Mouse (Mus musculus) C3H10T1/2 (cell line): ENCODE measurements around the gene Cldn17. TPM values are rescaled to one million over a fixed set of nuclear protein-coding genes. Genes with fewer than 3 reads are reported as not detected.

Experiments
- polyA plus RNA-seq, 2 experiments: library from polyadenylated mRNA; unstranded; fragments of >200 nt; fragmentation: generic; extraction: Trizol; gene quantifications; one replicate each; pipeline ENCODE4 v1.2.1; 2012; ENCODE audit warnings: missing spikeins in 2 of 2

Cldn17 gene
- polyA plus RNA-seq: not detected

DNA sequence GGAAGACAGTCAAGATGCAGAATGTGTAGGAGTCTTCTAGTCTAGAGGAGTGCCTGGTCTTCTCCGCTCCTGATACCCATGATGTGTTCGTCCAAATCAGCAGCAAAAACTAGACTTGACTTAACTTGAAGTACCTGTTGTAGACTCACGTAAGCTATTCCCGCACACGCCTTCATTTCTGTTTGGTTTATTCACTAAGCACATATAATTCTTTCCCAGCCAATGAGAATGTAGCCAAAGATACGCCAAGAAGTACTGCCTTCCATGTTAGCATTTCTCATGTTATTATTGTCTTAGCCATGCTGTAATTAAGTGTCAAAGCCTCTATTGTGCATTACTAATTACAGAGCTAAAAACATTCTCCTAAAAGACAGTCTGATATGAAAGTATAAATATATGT, at the start of gene Cldn17:
TSS of gene Cldn17 (minus strand) at position 101 of the 400 bp plus-strand sequence.

Other genes with a start within 250 kb of the Cldn17 start
- not detected for gene Grik1, start 216.7 kb downstream of the Cldn17 start, polyA plus RNA-seq
- gene Cldn8, start 56.2 kb upstream of the Cldn17 start, polyA plus RNA-seq: not detected
- not detected for gene Krtap24-1, start 105.3 kb upstream of the Cldn17 start, polyA plus RNA-seq
- gene 2310079G19Rik, start 120.7 kb upstream of the Cldn17 start, polyA plus RNA-seq: not detected
- gene Krtap26-1, start 140.8 kb upstream of the Cldn17 start, polyA plus RNA-seq: not detected
- gene Krtap27-1, start 164.7 kb upstream of the Cldn17 start, polyA plus RNA-seq: not detected
- gene 2310061N02Rik, start 201.0 kb upstream of the Cldn17 start, polyA plus RNA-seq: not detected
- gene Krtap13-1, start 221.9 kb upstream of the Cldn17 start, polyA plus RNA-seq: not detected
- gene Krtap13, start 244.7 kb upstream of the Cldn17 start, polyA plus RNA-seq: not detected